ENCODE assay signal across 1 mouse cellular context in the genomic region with DNA sequence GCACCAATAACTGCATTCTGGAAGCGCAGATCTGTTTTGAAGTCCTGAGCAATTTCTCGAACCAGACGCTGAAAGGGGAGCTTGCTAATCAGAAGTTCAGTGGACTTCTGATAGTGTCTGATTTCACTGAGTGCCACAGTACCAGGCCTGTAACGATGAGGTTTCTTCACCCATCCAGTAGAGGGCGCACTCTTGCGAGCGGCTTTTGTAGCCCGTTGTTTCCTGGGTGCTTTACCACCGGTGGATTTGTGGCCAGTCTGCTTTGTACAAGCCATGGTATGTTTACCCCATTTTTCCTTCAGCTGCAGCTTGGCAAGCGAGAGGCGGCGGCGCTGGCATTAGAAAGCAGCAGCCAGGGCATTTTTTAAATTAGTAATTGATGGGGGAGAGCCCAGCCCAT.
TF ChIP-seq lines count a peak whose summit lies in the region.

No protein-coding gene starts in this region.

TF ChIP-seq in CH12.LX, 34 proteins besides CTCF, POLR2A, EP300 and RAD21:
- TF ChIP-seq IRF4 (IDR thresholded peaks at IDR 0.05; ENCODE audit: low read depth, low read length) (no peak), SMC3 (IDR thresholded peaks at IDR 0.05; ENCODE audit: low read depth, low read length) (0 out of 2 replicates have a peak, but pooled peaks have one; percentile 7)
